Mouse (Mus musculus): ENCODE results near the gene Pnma1.

Gene Pnma1

GRCm38 (mm10) chr12:84178052-84178451, 29.8 kb upstream of the Pnma1 start:
- no peak for DNase-seq (ENCODE audit: low spot score)

DNA sequence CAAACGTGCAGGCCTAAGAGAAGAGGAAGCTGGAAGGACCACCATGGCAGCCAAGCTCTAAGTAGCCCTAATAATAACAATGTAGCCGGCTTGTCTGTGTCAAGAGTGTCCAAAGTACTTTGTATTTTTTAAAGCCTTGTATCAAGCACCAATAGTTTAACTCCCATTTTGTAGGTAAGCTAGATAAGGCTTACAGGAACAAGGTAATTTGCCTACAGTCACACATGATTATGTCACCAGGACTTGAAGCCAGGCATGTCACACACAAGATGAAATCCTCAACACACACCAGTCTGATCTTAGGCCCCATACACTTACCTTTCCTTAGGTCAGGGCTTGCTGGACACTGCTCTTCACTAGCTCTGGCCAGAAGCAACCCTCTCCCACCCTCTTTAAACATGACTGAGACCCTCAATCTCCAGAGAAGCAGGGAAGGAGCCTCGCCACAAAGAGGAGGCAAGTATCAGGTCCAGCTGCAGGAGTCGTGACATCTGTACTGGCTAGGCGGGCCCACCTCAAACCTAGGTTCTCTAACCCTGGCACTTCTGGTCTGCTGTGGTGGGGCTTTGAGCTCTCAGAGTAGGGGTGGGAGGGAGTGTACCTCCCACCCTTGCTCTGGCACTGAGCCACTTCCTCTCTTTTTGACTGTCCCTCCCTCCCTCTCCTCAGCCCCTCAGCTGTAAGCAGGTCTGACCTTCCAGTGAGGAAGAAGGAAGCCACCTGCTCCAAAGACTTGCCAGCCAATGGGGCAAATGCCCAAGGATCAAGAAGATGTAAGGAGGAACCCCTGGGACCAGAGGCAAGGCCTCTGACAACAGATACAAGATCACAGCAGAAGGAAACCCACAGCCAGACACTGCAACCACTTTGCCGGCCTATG, 28.8 kb upstream of the Pnma1 start:
- DNase-seq (ENCODE audit: low spot score) = no peak

GRCm38 (mm10) chr12:84176126-84176769, 28.0 kb upstream of the Pnma1 start:
- peak; percentile 69 for DNase-seq (ENCODE audit: low spot score)

DNA sequence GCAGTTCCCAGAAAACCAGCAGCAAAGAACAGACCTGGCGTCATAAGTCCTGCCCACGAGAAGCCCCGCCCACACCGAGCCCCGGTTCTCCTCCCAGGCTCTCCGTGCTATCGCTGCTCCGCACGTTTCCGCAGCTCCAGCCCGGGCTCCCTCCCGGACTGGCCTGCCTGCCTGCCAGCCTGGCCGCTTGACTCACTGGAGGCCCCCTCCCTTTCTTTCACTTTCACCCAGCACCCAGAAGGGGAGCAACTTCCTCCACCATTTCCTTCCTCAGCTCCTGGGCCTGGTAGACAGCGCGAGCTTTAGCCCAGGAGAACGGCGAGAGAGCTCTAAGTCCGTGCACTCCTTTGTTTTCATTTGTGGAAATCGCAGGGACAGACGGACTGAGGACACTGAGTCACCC, 27.4 kb upstream of the Pnma1 start:
- peak; percentile 89 for DNase-seq (ENCODE audit: low spot score)

DNA sequence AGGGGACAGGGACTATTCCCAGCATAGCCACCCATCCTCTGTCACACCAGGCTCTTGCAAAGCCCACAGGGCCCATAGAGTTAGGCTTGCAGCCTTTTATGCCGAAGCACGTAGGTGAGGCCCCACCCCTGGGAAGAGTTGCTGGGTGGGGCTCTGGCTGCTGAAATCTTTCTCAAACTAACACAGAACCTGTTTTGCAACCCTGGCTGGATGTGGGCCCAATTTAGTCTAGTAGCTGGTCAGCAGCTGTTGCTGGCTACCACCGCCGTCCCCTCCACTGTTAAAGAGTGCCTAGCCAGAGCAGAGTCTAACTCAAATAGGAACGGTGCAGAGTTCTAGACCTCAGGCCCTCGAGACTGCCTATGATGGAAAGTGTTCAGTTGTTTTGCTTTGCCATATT, 26.6 kb upstream of the Pnma1 start:
- DNase-seq (ENCODE audit: low spot score) = peak; percentile 98

- peak; percentile 90 for DNase-seq (ENCODE audit: low spot score)
These were observed 26.0 kb upstream of the Pnma1 start for GRCm38 (mm10) chr12:84174190-84174811.

DNA sequence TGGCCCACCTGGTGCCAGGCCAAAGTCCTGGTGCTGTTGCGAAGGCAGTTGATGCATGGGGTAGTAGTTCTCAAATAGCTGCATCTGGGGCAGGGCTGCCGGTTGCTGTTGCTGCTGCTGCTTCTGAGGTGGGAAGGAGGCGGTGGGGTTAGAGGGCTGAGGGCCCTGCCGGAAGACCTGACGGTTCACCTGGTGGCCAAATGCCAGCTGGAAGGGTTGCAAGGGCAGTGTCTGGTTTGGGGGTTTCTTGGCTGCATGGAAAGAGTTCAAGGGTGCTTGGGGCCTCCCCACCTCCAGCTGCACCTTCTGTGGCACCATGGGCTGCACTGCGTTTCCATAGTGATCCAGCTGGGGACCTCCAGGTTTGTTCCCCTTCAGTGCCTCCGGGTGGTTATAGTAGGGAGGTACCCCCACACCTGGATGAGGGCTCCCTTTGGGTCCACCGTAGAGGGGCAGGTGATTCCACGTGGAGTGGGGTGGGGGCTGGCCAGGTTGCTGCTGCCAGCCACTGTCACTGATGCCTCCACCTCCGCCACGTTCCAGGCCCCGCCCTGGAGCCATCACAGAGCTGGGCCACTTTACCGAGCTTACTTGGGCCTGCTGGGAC, 25.1 kb upstream of the Pnma1 start:
- DNase-seq (ENCODE audit: low spot score) = no peak

GRCm38 (mm10) chr12:84172862-84173261, 24.6 kb upstream of the Pnma1 start:
- no peak for DNase-seq (ENCODE audit: low spot score)

DNA sequence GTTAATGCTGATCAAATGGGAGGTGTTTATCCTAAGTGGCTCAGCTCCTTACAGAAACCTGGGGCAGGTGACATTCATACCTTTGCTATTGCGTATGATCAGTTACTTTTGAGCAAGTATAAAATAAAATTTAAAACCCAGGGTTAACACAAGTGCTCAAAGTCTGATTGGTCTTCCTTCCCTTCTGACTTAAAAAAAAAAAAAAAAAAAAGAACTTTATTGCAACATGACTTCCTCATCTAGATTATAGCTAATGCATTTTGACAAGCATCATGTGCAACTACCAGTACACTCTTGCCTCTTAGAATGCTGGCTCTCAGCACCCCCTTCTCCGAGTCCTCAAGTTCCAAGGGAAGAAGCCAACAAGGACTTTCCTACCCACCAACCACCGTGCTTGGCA, 23.9 kb upstream of the Pnma1 start:
- DNase-seq (ENCODE audit: low spot score) = no peak

GRCm38 (mm10) chr12:84170610-84171009, 22.3 kb upstream of the Pnma1 start:
- no peak for DNase-seq (ENCODE audit: low spot score)

DNA sequence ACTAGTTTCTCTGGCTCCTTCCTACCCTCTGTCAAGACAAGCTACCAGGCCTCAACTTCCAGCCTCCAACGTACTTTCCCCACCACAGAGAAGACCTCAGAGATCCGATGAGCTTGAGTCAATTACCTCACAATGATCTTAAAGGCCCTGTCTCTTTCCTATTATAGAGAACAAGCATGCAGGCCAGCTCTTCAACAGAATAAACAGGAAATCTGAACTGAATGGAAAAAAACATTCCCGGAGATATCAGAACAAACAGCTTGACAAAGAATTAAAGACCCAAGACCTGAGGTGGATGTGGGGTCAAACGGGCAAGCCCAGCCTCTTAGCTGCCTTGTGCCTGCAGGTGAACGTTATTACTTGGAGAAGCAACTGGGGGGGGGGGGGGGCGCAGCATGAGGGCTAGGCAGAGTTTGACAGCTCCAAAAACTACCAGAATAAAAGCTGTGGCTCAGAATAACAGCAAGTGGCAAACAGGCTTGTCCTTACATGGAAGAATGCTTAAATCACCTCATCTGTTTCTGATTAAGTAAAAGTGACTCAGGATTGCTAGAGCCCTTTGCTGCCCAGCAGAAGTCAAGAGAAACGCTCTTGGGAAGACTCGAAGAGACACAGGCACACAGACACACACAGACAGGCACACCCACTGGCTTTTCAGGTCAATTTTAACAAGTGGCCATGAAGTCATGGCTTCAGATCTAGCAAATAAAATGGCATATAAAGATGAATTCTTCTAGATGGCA, 17.5 kb upstream of the Pnma1 start:
- peak; percentile 51 for DNase-seq (ENCODE audit: low spot score)

DNA sequence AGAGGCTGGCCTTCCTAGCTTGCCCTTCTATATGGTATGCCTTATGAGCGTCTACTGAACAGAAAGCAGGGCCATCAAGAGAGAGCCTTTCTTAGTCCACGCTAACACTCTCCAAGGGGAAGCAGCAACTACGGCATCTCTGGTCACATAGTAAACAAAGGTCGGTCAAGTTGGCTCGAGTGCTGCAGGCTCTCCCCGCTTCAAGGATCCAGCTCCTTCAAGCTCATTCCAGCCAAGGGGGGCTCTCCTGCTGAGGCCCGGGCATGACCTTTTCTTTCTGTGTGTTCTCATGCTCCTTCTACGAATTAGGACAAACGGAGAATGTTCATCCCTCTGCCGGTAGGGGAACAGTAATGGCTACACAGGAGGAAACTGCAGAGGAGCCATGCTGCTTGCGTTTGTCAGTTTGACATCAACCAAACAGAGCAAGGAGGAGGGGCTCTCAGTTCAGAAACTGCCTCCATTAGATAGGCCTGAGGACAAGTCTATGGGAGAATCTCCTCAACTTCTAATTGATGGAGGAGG, 15.4 kb upstream of the Pnma1 start:
- no peak for DNase-seq (ENCODE audit: low spot score)

- no peak for DNase-seq (ENCODE audit: low spot score)
These were observed 14.8 kb upstream of the Pnma1 start for GRCm38 (mm10) chr12:84163133-84163532.

- DNase-seq (ENCODE audit: low spot score) = no peak
These were observed 13.5 kb upstream of the Pnma1 start for GRCm38 (mm10) chr12:84161616-84162433.

DNA sequence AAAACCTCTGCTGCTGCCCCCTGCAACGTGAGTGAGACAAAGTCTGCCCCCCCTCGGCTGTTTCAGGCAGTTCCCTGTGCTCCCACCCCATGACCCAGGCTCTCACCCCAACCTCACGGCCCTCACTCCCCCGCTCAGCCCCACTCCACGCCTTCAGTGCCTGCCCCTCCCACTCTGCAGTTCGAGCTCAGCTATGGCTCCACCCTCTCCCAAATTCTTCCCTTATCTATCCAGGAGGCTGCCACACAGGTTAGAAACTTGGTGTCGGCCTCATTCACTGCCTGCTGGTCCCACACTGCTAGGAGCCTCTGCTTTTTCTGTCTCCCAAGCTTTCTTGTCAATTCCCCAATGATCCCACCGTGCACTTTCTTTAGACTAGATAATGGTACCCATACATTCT, 12.8 kb upstream of the Pnma1 start:
- no peak for DNase-seq (ENCODE audit: low spot score)

DNA sequence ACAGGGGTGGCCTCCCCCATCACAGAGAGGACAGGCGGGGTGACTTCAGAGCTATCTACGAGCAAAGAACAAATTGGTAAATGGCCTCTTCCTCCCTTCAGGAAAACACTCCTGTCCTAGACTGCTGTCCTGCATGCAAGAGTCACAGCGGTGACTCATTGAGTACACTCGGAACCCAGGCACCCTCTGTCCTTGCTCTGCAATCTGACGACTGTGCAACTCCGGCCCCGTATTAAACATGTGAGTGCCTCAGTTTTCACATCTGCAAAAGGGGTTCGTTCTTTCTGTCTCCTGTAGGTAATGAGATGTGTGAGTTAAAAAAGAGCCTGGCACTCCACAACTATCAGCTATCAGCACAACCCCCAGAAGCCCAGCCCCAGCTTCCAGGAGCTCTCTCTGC, 12.2 kb upstream of the Pnma1 start:
- no peak for DNase-seq (ENCODE audit: low spot score)

DNA sequence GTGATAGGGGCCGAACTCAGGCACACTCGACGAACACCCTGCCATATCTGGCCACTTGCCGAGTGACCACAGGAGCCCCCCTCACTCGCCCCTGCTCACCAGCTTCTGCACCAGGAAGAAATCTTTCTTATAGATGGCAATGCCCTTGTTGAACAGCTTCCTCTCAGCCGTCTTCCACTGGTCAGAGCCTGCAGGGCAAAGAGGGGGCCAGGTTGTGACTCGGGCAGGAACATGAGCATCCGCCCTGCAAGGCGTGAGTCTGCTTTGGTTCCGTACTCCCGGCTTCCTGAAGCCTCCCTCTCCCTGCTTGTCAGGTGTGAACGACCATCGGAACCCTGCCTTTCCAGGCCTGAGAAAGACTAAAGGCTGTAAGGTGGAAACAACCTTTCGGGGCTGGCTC, 9.9 kb upstream of the Pnma1 start:
- DNase-seq (ENCODE audit: low spot score) = no peak

GRCm38 (mm10) chr12:84156210-84156609, 7.9 kb upstream of the Pnma1 start:
- DNase-seq (ENCODE audit: low spot score) = no peak

DNA sequence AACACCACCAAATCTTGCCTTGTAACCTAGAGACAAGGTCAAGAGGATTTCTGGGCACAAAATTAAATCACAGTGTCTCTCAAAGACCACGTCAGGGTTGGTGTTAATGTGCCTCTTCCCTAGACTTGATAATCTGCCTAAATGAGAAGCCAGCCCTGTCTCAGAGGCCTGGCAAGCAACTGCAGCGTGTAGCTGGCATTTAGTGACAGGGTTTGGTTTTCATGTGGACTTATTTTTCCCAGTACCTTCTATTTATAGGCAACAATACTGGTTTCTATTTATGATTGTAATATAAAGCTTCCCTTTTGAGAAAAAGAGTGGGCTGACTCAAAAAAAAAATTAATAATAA, 7.2 kb upstream of the Pnma1 start:
- no peak for DNase-seq (ENCODE audit: low spot score)

DNA sequence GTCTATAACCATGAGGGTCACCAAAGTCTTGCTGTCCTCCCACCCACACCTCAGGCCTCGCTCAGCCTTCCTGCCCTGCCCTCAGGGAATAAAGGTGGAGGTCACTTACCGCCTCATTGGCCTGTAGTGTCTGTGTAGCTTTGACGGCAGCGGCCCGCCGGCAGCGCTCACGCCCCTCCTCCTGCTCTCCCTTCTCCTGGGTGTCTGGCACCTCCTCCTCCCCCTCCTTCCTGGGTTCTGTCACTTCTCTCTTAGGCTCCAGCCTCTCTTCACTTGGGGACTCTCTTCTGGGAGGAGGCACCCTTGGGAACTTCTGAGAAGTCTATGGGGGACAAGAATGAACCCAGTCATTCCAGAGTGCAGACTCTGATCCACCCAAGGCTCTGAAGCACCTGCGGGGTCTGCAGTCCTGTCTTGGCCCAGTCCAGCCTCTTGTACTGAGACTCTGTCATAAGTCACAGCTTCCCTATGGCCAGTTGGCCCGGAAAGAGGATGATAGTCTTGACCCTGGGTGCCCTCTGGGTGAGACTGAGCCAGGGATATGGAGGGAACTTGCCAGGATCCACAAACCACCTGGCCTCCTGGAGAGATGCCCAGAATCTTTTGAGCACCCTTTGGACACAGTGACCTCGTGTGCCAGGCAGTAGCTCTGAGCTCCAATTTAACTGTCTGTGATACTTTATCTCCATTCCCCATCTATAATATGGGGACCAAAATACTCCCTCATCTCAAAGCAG, 6.7 kb upstream of the Pnma1 start:
- DNase-seq (ENCODE audit: low spot score) = peak; percentile 82
